Mouse (Mus musculus) cortical plate, adult 2 months (tissue): Measurements from ENCODE around the gene Atg13. TPM values are rescaled to one million over a fixed set of nuclear protein-coding genes. Genes with fewer than 3 reads are reported as not detected.

ENCODE experiments used
- H3K27ac ChIP-seq: fragments of 200-500 bp; 2 replicates; pipeline ENCODE4 v1.5.1; 2012; ENCODE audit warnings: low read length, control low read depth, inconsistent platforms; ENCODE audit not compliant: insufficient read depth
- H3K4me1 ChIP-seq: fragments of 200-500 bp; 2 replicates; pipeline ENCODE4 v1.6.1; 2011; ENCODE audit warnings: low read length; ENCODE audit not compliant: control insufficient read depth, insufficient read depth
- H3K4me3 ChIP-seq: fragments of 200-500 bp; 2 replicates; pipeline ENCODE4 v1.5.1; 2011; ENCODE audit warnings: mild to moderate bottlenecking, low read length, control low read depth; ENCODE audit not compliant: insufficient read depth
- CTCF ChIP-seq: fragments of 200-500 bp; IDR thresholded peaks from 2 replicates; pipeline ENCODE4 v1.5.1; 2011; ENCODE audit warnings: mild to moderate bottlenecking, control low read depth, low read length; ENCODE audit not compliant: insufficient read depth; ENCODE audit errors: extremely low read depth
- POLR2A ChIP-seq: fragments of 200-500 bp; IDR thresholded peaks from 2 replicates; pipeline ENCODE4 v1.6.1; 2011; ENCODE audit warnings: mild to moderate bottlenecking, low read length, control low read depth; ENCODE audit not compliant: insufficient read depth; ENCODE audit errors: extremely low read depth
- polyA plus RNA-seq: library from polyadenylated mRNA; depleted of rRNA; stranded (reverse); fragments of >200 nt; gene quantifications from 2 replicates; pipeline ENCODE4 v1.2.3, GENCODE M21; 2012

Atg13 gene
- polyA plus RNA-seq, 1 experiment: 124 TPM

DNA sequence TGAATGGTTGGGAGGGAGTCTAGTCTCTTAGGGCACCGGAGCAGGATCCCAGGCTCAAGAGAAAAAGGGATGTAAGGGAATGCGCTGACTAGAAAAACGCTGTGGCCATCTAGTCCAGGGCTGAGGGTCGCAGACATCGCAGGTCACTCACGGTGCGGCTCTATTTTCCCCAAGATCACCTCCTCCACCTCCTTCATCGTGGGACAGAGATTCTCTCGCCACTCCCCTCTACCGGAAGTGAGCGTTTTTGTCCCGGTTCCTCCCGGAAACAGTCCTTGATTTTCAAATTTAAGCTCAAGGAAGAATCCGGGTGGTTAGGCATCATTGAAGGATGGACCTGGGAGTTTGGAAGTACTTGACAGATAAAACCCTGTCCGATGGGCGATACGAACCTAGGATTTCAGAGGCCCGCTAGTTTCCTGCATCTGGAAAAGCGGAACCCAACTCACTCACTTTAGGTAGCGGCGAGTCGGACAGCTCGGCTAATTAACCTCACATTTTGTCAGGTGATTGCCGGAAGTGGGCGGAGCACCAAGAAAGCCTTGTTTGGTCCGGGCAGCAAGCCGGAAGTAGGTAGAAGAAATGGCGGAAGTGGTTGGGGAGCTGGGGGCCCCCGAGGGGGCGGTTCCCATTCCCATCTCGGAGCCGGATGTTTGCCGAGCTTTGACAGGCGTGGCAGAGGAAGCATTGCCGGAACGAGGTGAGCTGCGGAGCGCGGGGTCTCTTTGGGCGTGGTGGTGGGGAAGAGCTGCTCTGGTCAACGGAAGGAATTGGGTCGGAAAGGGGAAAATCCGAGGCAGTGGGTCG is 60.6 kb downstream of the Atg13 start, which contains the start of the genes Zfp408 and Arhgap1:
Gene Zfp408, minus strand, starts transcription at position 239 of the 807 bp plus-strand sequence.
Gene Arhgap1, plus strand, starts transcription at position 308 of the 807 bp plus-strand sequence.
- peak within 1 kb of the TSS; percentile 93 for H3K4me3 ChIP-seq
- TF ChIP-seq CTCF (no peak), POLR2A (peak; percentile 61)
- peak within 1 kb of the TSS; percentile 93 for H3K27ac ChIP-seq
- H3K4me1 ChIP-seq: peaks cover 10% of the 10 kb centered on the region

DNA sequence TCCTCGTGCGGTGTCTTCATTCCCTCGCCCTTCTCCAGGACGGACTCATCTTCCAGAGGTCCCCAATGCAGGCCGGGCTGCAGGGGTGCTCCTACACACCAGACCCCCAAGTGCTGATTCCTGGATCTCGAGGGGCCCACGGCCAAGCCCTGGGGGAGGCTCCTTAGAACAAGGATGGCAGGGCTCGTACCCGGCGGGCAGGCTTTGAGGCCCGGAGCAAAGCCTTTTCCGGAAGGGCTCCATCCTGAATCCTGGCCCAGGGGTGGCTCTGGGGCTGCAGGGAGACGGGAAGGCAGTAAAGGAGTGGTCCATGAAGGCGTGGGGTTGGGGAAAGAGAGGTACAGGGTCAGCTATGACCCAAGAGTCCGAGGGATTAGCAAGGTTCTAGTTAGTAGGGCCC is 61.2 kb downstream of the Atg13 start:
- peak overlapping the region; percentile 93 for H3K4me3 ChIP-seq
- TF ChIP-seq POLR2A (no peak), CTCF (no peak)
- H3K4me1 ChIP-seq: peaks cover 10% of the 10 kb centered on the region
- peak overlapping the region; percentile 93; the same call in 1 of the 2 replicates for H3K27ac ChIP-seq

DNA sequence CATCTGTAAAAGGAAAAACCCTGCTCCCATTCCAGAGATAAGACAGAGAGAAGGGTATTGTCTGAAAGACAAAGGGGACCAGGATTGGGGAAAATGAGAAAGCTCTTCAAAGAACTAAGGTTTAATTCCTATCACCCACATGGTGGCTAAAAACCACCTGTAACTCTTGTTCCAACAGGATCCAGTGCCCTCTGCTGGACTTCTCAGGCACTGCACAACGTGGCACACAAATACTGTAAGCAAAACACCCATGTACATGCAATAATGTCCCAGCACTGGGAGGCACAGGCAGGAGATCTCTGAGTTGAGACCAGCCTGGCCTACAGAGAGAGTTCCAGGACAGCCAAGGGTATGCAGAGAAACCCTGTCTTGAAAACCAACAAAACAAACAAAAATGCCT is 63.6 kb downstream of the Atg13 start:
- H3K4me3 ChIP-seq: no peak overlapping the region
- TF ChIP-seq POLR2A: no peak
- TF ChIP-seq CTCF: peak; percentile 64
- peaks cover 1% of the 10 kb centered on the region; the same call in 1 of the 2 replicates for H3K4me1 ChIP-seq
- H3K27ac ChIP-seq: no peak overlapping the region

DNA sequence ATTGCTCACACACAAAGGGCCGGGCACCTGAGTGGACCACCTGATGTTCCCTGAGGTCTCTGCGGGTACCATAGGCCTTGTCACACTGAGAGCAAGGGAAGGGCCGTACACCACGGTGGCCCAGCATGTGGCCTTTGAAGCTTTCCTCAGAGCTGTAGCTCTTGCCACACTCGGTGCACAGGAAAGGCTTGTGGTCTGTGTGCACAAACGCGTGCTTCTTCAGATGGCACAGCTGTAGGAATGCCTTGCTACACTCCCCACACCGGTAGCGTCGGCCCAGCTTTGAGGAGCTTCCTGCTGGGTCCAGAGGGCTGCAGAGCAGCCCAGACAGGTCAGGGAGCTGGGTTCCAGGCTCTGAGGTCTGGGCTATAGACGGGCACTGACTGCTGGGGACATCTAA is 64.6 kb downstream of the Atg13 start:
- peaks cover 1% of the 10 kb centered on the region; the same call in 1 of the 2 replicates for H3K4me1 ChIP-seq
- H3K4me3 ChIP-seq: no peak overlapping the region
- no peak overlapping the region for H3K27ac ChIP-seq
- no peak for TF ChIP-seq POLR2A
- no peak for TF ChIP-seq CTCF

DNA sequence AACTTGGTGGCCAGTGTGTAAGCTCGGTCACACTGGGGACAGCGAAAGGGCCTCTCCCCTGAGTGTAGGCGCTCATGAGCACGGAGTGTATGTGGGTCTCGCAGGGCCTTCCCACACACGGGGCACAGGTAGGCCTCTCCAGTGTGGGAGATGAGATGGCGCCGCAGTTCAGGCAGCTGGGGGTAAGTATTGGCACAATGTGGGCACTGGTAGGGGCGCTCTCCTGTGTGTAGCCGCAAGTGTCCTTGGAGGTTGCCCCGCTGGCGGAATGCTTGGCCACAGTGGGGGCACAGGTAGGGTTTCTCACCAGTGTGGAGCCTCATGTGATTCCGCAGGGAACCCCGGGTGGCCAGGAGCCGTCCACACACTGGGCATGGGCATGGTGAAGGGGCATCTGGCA is 65.0 kb downstream of the Atg13 start:
- TF ChIP-seq CTCF (no peak), POLR2A (no peak)
- no peak overlapping the region for H3K4me3 ChIP-seq
- peaks cover 1% of the 10 kb centered on the region; the same call in 1 of the 2 replicates for H3K4me1 ChIP-seq
- H3K27ac ChIP-seq: no peak overlapping the region

DNA sequence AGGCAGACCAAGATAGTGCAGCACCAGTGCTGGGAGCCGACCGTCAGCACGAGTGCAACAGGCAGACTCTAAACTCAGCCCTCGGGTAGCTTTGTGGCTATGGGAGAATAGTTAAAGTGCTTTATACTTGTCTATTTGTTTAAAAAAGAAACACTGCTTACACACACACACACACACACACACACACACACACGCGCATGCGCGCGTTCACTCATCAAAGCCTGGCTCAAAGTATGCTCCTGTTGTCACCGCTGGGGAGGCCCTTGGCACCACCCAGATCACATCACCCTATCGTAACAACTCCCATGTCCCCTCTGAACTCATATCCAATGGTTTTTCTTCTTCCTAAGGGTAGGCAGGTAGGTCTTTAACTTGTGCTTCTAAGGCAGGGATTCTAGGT is 66.4 kb downstream of the Atg13 start:
- H3K4me1 ChIP-seq: peaks cover 1% of the 10 kb centered on the region; the same call in 1 of the 2 replicates
- H3K27ac ChIP-seq: no peak overlapping the region
- TF ChIP-seq POLR2A (0 out of 2 replicates have a peak, but pooled peaks have one; percentile 3), CTCF (no peak)
- no peak overlapping the region for H3K4me3 ChIP-seq

DNA sequence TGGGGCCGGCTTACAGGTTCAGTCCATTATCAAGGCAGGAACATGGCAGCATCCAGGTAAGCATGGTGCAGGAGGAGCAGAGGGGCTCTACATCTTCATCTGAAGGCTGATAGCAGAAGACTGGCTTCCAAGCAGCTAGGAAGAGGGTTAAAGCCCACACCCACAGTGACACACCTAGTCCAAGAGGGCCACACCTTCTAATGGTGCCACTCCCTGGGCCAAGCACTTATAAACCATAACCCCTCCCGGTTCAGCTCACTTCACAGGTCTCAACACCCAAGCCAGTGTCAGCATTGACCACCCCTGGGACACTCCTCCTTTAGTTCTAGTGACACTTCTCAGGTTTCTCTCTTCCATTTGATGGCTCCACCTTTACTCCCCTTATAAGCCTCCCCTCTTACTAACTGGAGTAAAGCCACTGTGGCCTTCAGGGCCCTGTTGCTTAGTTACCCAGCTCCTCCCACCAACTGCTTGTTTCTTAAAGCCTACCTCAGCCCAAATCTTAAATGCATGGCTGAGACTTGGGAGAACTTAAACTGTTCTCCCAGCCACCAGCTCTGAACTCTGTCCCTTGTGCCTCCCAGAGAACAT is 67.5 kb downstream of the Atg13 start:
- no peak overlapping the region for H3K27ac ChIP-seq
- H3K4me1 ChIP-seq: peaks cover 1% of the 10 kb centered on the region; the same call in 1 of the 2 replicates
- H3K4me3 ChIP-seq: no peak overlapping the region
- TF ChIP-seq POLR2A (no peak), CTCF (no peak)

DNA sequence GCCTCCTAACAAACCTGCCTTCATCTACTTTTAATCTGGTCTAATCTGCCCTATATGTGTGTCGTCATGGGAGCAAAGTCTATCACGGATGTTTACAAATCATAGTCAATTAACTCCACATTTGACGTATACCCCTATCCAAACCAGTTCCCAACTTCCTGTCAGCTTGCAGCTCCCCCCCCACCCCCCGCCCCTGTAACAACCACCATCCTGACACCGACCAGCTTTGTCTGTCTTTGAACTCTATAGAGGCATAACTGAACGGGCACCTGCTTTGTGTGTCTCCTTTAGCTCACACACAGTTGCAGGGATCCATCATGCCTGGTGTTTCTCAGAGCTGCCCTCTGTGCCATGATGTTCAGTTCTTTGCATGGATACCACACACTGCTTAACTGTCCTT is 71.4 kb downstream of the Atg13 start:
- no peak overlapping the region for H3K4me3 ChIP-seq
- no peak overlapping the region for H3K27ac ChIP-seq
- H3K4me1 ChIP-seq: peaks cover 6% of the 10 kb centered on the region; the same call in 1 of the 2 replicates
- no peak for TF ChIP-seq CTCF
- TF ChIP-seq POLR2A: no peak

DNA sequence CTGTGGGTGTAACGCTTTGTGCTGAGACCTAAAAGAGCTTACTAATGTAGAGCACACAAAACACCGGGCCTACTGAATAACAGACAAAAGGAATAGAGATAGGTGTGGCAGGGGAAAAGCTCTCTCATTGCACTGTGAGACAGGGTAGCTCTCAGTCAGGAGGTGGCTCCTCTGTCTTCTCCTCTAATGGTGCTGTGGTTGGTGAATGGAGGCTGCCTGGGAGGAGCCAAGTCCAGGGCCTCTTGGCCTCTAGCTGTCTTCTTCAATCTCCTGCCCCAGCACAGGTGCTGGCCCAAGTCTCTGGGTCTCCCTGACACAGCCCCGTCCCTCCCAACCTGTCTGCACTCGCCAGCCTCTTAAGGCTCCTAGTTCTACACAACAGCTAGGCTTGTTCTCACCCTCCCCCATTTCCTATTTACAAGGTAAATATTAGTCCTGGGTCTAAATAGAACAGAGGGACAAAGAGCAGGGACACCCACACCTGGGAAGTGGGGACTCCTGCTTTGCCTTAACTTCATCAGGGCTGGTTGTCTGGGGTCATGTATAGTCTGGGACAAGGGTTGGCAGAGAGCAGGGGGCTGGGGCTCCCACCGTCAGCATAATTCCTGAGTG is 73.5 kb downstream of the Atg13 start:
- Histone ChIP-seq H3K27ac (no peak overlapping the region), H3K4me1 (0 out of 2 replicates have a peak, but pooled peaks cover 4% of the 10 kb centered on the region), H3K4me3 (no peak overlapping the region)
- TF ChIP-seq CTCF (no peak), POLR2A (no peak)
